ENCODE assay signal across 25 mouse cellular contexts in the genomic region with DNA sequence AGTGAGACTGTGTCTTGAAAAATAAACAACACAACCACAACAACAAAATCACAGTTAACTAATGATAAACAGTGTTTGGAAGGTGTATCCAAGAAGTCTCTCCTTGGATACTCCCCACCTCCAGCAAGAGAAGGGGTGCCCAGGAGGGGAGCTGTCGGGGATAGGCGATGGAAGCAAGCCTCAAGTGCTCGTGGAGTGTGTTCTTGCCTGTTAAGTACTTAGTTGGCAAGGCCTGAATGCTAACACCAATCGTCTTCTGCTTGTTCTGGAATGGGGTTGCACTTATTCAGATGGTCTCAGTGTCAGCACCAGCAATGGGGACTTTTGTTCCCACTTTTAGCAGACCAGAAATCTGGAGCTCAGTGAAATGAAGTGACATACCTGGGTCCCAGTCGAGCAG. TPM values are rescaled to one million over a fixed set of nuclear protein-coding genes. Genes with fewer than 3 reads are reported as not detected.
A peak's percentile ranks its signal among the peaks of the same experiment; 100 is the strongest.
DNase-seq lines count a peak whose midpoint lies in the region; ATAC-seq and TF ChIP-seq lines count a peak whose summit lies in the region.
"Had no signal": no experiment of that assay in that cellular context is flagged by ENCODE, and none has a peak within 500 bp of the region (broad histone marks: within the 10 kb centered on the region; RNA-seq: fewer than 3 reads in every experiment).

No protein-coding gene starts in this region.

- no peaks in the 10 kb centered on the region for H3K27me3 ChIP-seq in hindbrain, embryonic 15.5 days
- H3K27me3 ChIP-seq in hindbrain, embryonic 11.5 days (ENCODE audit: control insufficient read depth, insufficient read depth, low read length), result no peaks in the 10 kb centered on the region
- H3K27me3 ChIP-seq in lung, embryonic 15.5 days, result no peaks in the 10 kb centered on the region
- no peaks in the 10 kb centered on the region for H3K27me3 ChIP-seq in lung, embryonic 16.5 days (ENCODE audit: control insufficient read depth, insufficient read depth, low read depth, low read length)
- H3K27me3 ChIP-seq in intestine, embryonic 15.5 days (replicated peaks), result no peaks in the 10 kb centered on the region
- H3K27me3 ChIP-seq: CH12.LX; forebrain, embryonic 13.5 days; heart, embryonic 12.5 days; heart, embryonic 15.5 days; Patski had no signal

- H3K27ac ChIP-seq in hindbrain, embryonic 15.5 days (replicated peaks), result peak overlapping the region; percentile 44; the same call in 1 of the 2 replicates
- H3K27ac ChIP-seq in hindbrain, embryonic 11.5 days (ENCODE audit: low read depth, low read length), result no peak overlapping the region
- H3K27ac ChIP-seq in lung, embryonic 15.5 days, result 0 out of 2 replicates have a peak overlapping the region, but pooled peaks have one; percentile 9
- no peak overlapping the region; the same call in 1 of the 2 replicates for H3K27ac ChIP-seq in lung, embryonic 16.5 days (ENCODE audit: low read length)
- no peak overlapping the region for H3K27ac ChIP-seq in intestine, embryonic 15.5 days
- H3K27ac ChIP-seq: forebrain, embryonic 10.5 days; forebrain, embryonic 13.5 days; heart, embryonic 15.5 days; hindbrain, embryonic 10.5 days had no signal

- no peaks in the 10 kb centered on the region for H3K36me3 ChIP-seq in hindbrain, embryonic 15.5 days
- H3K36me3 ChIP-seq in hindbrain, embryonic 11.5 days (ENCODE audit: control insufficient read depth, insufficient read depth, low read length), result no peaks in the 10 kb centered on the region
- H3K36me3 ChIP-seq in lung, embryonic 15.5 days, result 0 out of 2 replicates have a peak, but pooled peaks cover 11% of the 10 kb centered on the region
- H3K36me3 ChIP-seq in lung, embryonic 16.5 days (ENCODE audit: control insufficient read depth, insufficient read depth, low read length), result no peaks in the 10 kb centered on the region; the same call in 1 of the 2 replicates
- peaks cover 10% of the 10 kb centered on the region; the same call in 1 of the 2 replicates for H3K36me3 ChIP-seq in intestine, embryonic 15.5 days

- no peak overlapping the region for H3K4me3 ChIP-seq in hindbrain, embryonic 15.5 days
- no peak overlapping the region for H3K4me3 ChIP-seq in hindbrain, embryonic 11.5 days (ENCODE audit: low read depth, low read length)
- no peak overlapping the region for H3K4me3 ChIP-seq in lung, embryonic 15.5 days
- H3K4me3 ChIP-seq in lung, adult 2 months (replicated peaks; ENCODE audit: extremely low read depth, low read depth, low read length), result no peak overlapping the region
- no peak overlapping the region for H3K4me3 ChIP-seq in lung, embryonic 16.5 days (ENCODE audit: low read length)
- H3K4me3 ChIP-seq in intestine, embryonic 15.5 days (replicated peaks), result no peak overlapping the region
- H3K4me3 ChIP-seq: forebrain, embryonic 10.5 days; forebrain, embryonic 13.5 days; heart, embryonic 12.5 days; heart, embryonic 15.5 days; hindbrain, embryonic 10.5 days had no signal

- TF ChIP-seq POLR2A in lung, adult 2 months (IDR thresholded peaks at IDR 0.05; ENCODE audit: borderline replicate concordance, extremely low read depth, low read depth, low read length), result no peak

- H3K4me2 ChIP-seq in hindbrain, embryonic 15.5 days, result no peak overlapping the region
- no peak overlapping the region for H3K4me2 ChIP-seq in hindbrain, embryonic 11.5 days (replicated peaks; ENCODE audit: low read depth, low read length)
- H3K4me2 ChIP-seq in lung, embryonic 15.5 days, result no peak overlapping the region
- H3K4me2 ChIP-seq in lung, embryonic 16.5 days (ENCODE audit: low read depth, low read length), result no peak overlapping the region
- H3K4me2 ChIP-seq in intestine, embryonic 15.5 days (replicated peaks), result no peak overlapping the region
- H3K4me2 ChIP-seq: forebrain, embryonic 13.5 days; heart, embryonic 12.5 days; heart, embryonic 15.5 days had no signal

- WGBS in hindbrain, embryonic 15.5 days, result 60% methylated on average over 5 of the region's 5 CpGs
- 84% methylated on average over 5 of the region's 5 CpGs for WGBS in hindbrain, embryonic 11.5 days
- WGBS in lung, embryonic 15.5 days, result 37% methylated on average over 5 of the region's 5 CpGs
- WGBS in lung, adult 2 months, result 70% methylated on average over 5 of the region's 5 CpGs
- 53% methylated on average over 5 of the region's 5 CpGs for WGBS in lung, embryonic 16.5 days
- WGBS in intestine, embryonic 15.5 days, result 76% methylated on average over 5 of the region's 5 CpGs

- no peak for TF ChIP-seq CTCF in lung, adult 2 months (IDR thresholded peaks at IDR 0.05; ENCODE audit: insufficient read depth, low read length)

- H3K9ac ChIP-seq in hindbrain, embryonic 15.5 days, result no peak overlapping the region
- no peak overlapping the region for H3K9ac ChIP-seq in hindbrain, embryonic 11.5 days (ENCODE audit: low read depth, low read length)
- H3K9ac ChIP-seq in lung, embryonic 15.5 days, result no peak overlapping the region
- no peak overlapping the region for H3K9ac ChIP-seq in lung, embryonic 16.5 days (ENCODE audit: low read length)
- no peak overlapping the region for H3K9ac ChIP-seq in intestine, embryonic 15.5 days
- H3K9ac ChIP-seq: forebrain, embryonic 13.5 days; forebrain, postnatal 0 days; heart, embryonic 12.5 days; heart, embryonic 15.5 days had no signal

- peaks cover 55% of the 10 kb centered on the region for H3K4me1 ChIP-seq in hindbrain, embryonic 15.5 days (replicated peaks)
- H3K4me1 ChIP-seq in hindbrain, embryonic 11.5 days (replicated peaks; ENCODE audit: control insufficient read depth, insufficient read depth, low read length), result peaks cover 2% of the 10 kb centered on the region; the same call in 1 of the 2 replicates
- H3K4me1 ChIP-seq in lung, embryonic 15.5 days, result peaks cover 28% of the 10 kb centered on the region
- peaks cover 8% of the 10 kb centered on the region for H3K4me1 ChIP-seq in lung, adult 2 months (ENCODE audit: control insufficient read depth, insufficient read depth, low read length)
- peaks cover 20% of the 10 kb centered on the region for H3K4me1 ChIP-seq in lung, embryonic 16.5 days (replicated peaks; ENCODE audit: control insufficient read depth, insufficient read depth, low read length)
- peaks cover 17% of the 10 kb centered on the region; the same call in 1 of the 2 replicates for H3K4me1 ChIP-seq in intestine, embryonic 15.5 days (replicated peaks)

- no peaks in the 10 kb centered on the region for H3K9me3 ChIP-seq in hindbrain, embryonic 15.5 days
- H3K9me3 ChIP-seq in hindbrain, embryonic 11.5 days (ENCODE audit: control insufficient read depth, low read length), result no peaks in the 10 kb centered on the region
- no peaks in the 10 kb centered on the region for H3K9me3 ChIP-seq in lung, embryonic 15.5 days
- no peaks in the 10 kb centered on the region for H3K9me3 ChIP-seq in lung, embryonic 16.5 days (ENCODE audit: control insufficient read depth, low read length)
- no peaks in the 10 kb centered on the region for H3K9me3 ChIP-seq in intestine, embryonic 15.5 days
- H3K9me3 ChIP-seq: forebrain, embryonic 10.5 days; forebrain, embryonic 13.5 days; G1E; heart, embryonic 12.5 days; heart, embryonic 15.5 days; hindbrain, embryonic 10.5 days had no signal

- DNase-seq in hindbrain, embryonic 11.5 days (ENCODE audit: low spot score), result no peak
- no peak for DNase-seq in lung, adult 2 months
- DNase-seq in lung, postnatal 10 days, result peak; percentile 18
- no peak for DNase-seq in thymus, postnatal 36 days
- DNase-seq: adrenal gland, postnatal 10 days; adrenal gland, postnatal 36 days; B cell, adult 2 months; cerebellum, adult 9-10 months; forebrain, postnatal 0 days; gastrocnemius, postnatal 25 days; heart, adult 18-20 months; heart, postnatal 10 days; heart, postnatal 36 days had no signal

- no peak for ATAC-seq in hindbrain, embryonic 15.5 days (ENCODE audit: low FRiP score, low read depth)
- no peak for ATAC-seq in hindbrain, embryonic 11.5 days (ENCODE audit: low FRiP score)
- no peak for ATAC-seq in lung, embryonic 15.5 days (ENCODE audit: borderline replicate concordance, extremely low read depth, low FRiP score, low TSS enrichment)
- 0 out of 2 replicates have a peak, but pooled peaks have one; percentile 42 for ATAC-seq in lung, embryonic 16.5 days (ENCODE audit: low read depth)
- ATAC-seq in intestine, embryonic 15.5 days, result no peak
- ATAC-seq: forebrain, embryonic 13.5 days; forebrain, postnatal 0 days; Patski had no signal

RNA-seq across cellular contexts. Expression of a gene that starts 43.8 kb away (rescaled TPM):
- 32.5 and 33.2 TPM in 2 replicates for polyA plus RNA-seq in hindbrain, embryonic 15.5 days (2015; fragmentation: Nextera tagmentation; extraction: Ambion mirVana)
- polyA plus RNA-seq in hindbrain, embryonic 11.5 days (2014; fragmentation: Nextera tagmentation; extraction: Ambion mirVana), result 22.6 and 28.1 TPM in 2 replicates
- polyA plus RNA-seq in lung, embryonic 15.5 days (2015; fragmentation: Nextera tagmentation; extraction: Ambion mirVana), result 27.9 and 28.2 TPM in 2 replicates
- polyA plus RNA-seq in lung, adult 2 months (2012; rRNA removed), result 46.4 and 47.3 TPM in 2 replicates
- 22.9 and 23.9 TPM in 2 replicates for polyA plus RNA-seq in lung, embryonic 16.5 days (2015; fragmentation: Nextera tagmentation; extraction: Ambion mirVana)
- 18.2 and 18.5 TPM in 2 replicates for polyA plus RNA-seq in intestine, embryonic 15.5 days (2015; fragmentation: Nextera tagmentation; extraction: Ambion mirVana)

Comparison
In these comparisons a context has a peak if more than half of its experiments do, and no peak if none do; other contexts are left out.
1. H3K27ac ChIP-seq: peak in hindbrain, embryonic 15.5 days (single experiment) and lung, embryonic 15.5 days (single experiment); none in hindbrain, embryonic 11.5 days (single experiment), lung, embryonic 16.5 days (single experiment) and intestine, embryonic 15.5 days (single experiment).